Mouse (Mus musculus) limb, embryonic 11.5 days (tissue): ENCODE data around the gene Stoml2. TPM values are rescaled to one million over a fixed set of nuclear protein-coding genes. Genes with fewer than 3 reads are reported as not detected.

Experiments
- polyA plus RNA-seq: library from polyadenylated mRNA; unstranded; fragments of >200 nt; fragmentation: Nextera tagmentation; extraction: Ambion mirVana; gene quantifications from 2 replicates; pipeline ENCODE4 v1.2.1, GENCODE M21; 2014

The Stoml2 gene
- polyA plus RNA-seq, 1 experiment from 2014 or later: 426 TPM

Other genes starting within 250 kb of the Stoml2 start
- 0.07 TPM in 1 of 2 replicates, not detected in the other for gene Fam205a1, start 177.8 kb downstream of the Stoml2 start, polyA plus RNA-seq
- not detected in 2 replicates for gene Gm12394, start 174.9 kb downstream of the Stoml2 start, polyA plus RNA-seq
- gene Fam205c, start 157.5 kb downstream of the Stoml2 start, polyA plus RNA-seq: not detected in 2 replicates
- gene Phf24, start 115.0 kb downstream of the Stoml2 start, polyA plus RNA-seq: 0.04 and 0.21 TPM in 2 replicates
- 7.3 and 7.6 TPM in 2 replicates for gene Dnajb5, start 81.9 kb downstream of the Stoml2 start, polyA plus RNA-seq
- gene 1700022I11Rik, start 62.1 kb downstream of the Stoml2 start, polyA plus RNA-seq: 0.45 and 0.56 TPM in 2 replicates
- 654 and 670 TPM in 2 replicates for gene Vcp, start 31.2 kb downstream of the Stoml2 start, polyA plus RNA-seq
- gene Fancg, start 21.2 kb downstream of the Stoml2 start, polyA plus RNA-seq: 19.1 and 23.6 TPM in 2 replicates
- gene Pigo, start 5.9 kb downstream of the Stoml2 start, polyA plus RNA-seq: 21.7 and 22.7 TPM in 2 replicates
- gene Fam214b, start 14.5 kb upstream of the Stoml2 start, polyA plus RNA-seq: 6.0 and 6.5 TPM in 2 replicates
- 2.4 and 2.5 TPM in 2 replicates for gene Unc13b, start 27.2 kb upstream of the Stoml2 start, polyA plus RNA-seq
- gene Atp8b5, start 235.4 kb upstream of the Stoml2 start, polyA plus RNA-seq: 0.15 and 0.30 TPM in 2 replicates